Mouse (Mus musculus): ENCODE measurements around the gene Herc3. TPM values are rescaled to one million over a fixed set of nuclear protein-coding genes. Genes with fewer than 3 reads are reported as not detected.

Herc3 gene
- polyA plus RNA-seq, 1 experiment from 2014 or later = 2.6 TPM

DNA sequence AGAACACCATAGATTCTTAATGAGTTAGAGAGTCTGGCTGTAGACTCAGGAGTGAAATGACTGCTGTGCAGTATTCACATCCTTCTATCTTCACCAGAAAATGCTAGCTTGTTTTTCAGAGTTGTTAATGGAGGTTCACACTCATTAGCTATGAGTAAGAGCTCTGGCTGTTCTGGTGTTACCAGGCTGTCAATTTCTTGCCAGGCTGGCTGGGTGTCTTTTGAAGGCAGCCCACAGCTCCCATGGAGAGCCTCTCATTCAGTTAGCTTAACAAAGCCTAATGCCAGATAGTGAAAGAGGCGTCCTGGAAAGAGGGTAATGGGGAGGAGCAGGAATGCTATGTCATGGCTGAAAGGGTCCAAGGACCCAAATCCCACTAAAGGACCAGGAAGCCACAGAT lies 6.7 kb downstream of the Herc3 start:
- WGBS (ENCODE audit: insufficient replicate concordance) = 50% methylated on average over 1 of the region's 1 CpGs
- no peak overlapping the region for H3K27ac ChIP-seq
- no peaks in the 10 kb centered on the region for H3K36me3 ChIP-seq
- ATAC-seq = no peak
- H3K27me3 ChIP-seq (replicated peaks) = no peaks in the 10 kb centered on the region; the same call in 1 of the 2 replicates
- no peaks in the 10 kb centered on the region for H3K9me3 ChIP-seq (replicated peaks)
- H3K4me1 ChIP-seq = 0 out of 2 replicates have a peak, but pooled peaks cover 7% of the 10 kb centered on the region
- no peak overlapping the region for H3K4me2 ChIP-seq
- no peak overlapping the region for H3K4me3 ChIP-seq
- no peak overlapping the region for H3K9ac ChIP-seq

DNA sequence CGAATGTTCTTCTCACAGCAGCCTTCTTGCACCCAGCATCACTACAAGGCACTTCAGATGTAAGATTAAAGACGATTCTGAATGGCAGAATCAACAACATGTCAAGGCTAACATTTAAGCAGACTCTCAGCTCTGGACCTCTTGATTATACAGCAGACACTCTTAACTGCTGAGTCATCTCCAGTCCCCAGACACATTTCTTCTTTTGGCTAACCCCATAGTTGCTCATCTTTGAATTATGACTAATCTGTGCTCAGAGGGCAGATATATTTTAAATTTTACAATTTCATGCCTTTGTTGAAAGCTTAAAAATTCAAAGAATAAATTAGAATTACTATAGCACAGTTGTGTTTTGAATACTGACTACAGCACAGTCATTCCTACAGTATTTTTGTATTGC lies 9.9 kb downstream of the Herc3 start:
- Histone ChIP-seq H3K27me3 (replicated peaks) (no peaks in the 10 kb centered on the region), H3K9me3 (replicated peaks) (no peaks in the 10 kb centered on the region), H3K4me1 (0 out of 2 replicates have a peak, but pooled peaks cover 7% of the 10 kb centered on the region), H3K4me3 (no peak overlapping the region), H3K36me3 (no peaks in the 10 kb centered on the region), H3K27ac (no peak overlapping the region), H3K4me2 (no peak overlapping the region), H3K9ac (no peak overlapping the region)
- ATAC-seq = no peak
- 54% methylated on average over 2 of the region's 2 CpGs for WGBS (ENCODE audit: insufficient replicate concordance)

DNA sequence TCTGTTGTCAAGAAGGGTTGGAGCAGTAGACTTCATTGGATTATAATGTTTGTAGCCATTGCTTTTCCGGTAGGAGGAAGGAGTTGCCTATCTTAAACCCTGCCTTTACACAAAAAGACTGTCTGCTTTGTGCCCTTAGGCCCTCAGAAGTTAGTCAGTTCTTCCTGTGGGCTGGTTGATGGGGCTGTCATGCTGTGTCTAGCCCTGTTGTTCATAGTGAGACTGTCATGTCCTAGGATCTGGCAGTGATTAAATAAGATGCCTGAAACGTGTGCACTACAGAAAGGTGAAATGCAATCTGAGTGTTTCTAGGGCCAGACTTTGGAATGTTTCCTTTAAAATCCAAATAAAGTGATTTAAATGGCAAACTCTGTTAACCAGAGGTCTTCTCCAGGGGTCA lies 10.9 kb downstream of the Herc3 start:
- Histone ChIP-seq H3K27ac (no peak overlapping the region), H3K4me1 (0 out of 2 replicates have a peak, but pooled peaks cover 7% of the 10 kb centered on the region), H3K9me3 (replicated peaks) (no peaks in the 10 kb centered on the region), H3K36me3 (no peaks in the 10 kb centered on the region), H3K4me2 (no peak overlapping the region), H3K4me3 (no peak overlapping the region), H3K9ac (no peak overlapping the region), H3K27me3 (replicated peaks) (no peaks in the 10 kb centered on the region)
- no peak for ATAC-seq
- 40% methylated on average over 2 of the region's 2 CpGs for WGBS (ENCODE audit: insufficient replicate concordance)

DNA sequence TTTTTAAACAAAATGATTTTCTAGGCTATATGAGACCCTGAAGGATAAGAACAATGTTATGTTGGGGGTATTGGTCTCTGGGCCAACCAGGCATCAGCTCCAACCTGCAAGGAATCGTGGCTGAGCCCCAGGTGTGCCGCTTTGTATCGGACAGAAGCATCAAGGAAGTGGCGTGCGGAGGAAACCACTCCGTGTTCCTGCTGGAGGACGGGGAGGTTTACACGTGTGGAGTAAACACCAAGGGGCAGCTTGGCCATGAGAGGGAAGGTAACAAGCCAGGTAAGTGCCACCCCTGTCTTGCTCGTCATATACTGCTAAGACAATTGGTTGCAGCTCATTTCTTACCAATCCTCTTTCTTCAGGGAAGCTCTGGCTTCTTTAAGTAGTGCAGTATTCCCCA lies 12.3 kb downstream of the Herc3 start:
- no peak for ATAC-seq
- Histone ChIP-seq H3K27ac (no peak overlapping the region), H3K9me3 (replicated peaks) (no peaks in the 10 kb centered on the region), H3K4me2 (no peak overlapping the region), H3K9ac (no peak overlapping the region), H3K4me3 (no peak overlapping the region), H3K27me3 (replicated peaks) (no peaks in the 10 kb centered on the region), H3K36me3 (no peaks in the 10 kb centered on the region), H3K4me1 (0 out of 2 replicates have a peak, but pooled peaks cover 7% of the 10 kb centered on the region)
- 74% methylated on average over 9 of the region's 9 CpGs for WGBS (ENCODE audit: insufficient replicate concordance)

DNA sequence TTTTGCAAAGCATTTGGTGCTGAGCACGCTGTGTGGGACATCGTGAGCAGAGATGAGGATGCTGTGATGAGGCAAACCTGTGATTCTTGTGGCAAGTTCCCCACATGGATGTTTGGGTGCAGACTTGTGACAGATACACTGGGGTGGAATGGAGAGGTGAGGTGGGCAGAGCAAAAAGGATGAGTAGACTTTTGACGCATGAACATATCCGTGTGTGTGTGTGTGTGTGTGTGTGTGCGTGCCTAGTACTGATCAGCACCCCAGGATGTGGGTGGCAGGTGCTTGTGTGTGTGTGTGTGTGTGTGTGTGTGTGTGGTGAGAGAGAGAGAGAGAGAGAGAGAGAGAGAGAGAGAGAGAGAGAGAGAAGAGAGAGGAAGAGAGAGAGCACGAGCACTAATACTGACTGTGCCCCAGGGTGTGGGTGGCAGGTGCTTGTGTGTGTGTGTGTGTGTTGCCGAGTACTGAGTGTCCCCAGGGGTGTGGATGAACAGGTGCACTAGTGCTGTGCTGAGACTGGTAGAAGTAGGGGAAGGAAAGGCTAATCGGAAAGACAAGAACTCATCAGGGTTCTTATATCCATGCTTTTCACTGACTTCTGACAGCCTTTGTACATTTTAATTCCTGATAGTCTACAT lies 13.0 kb downstream of the Herc3 start:
- no peak overlapping the region for H3K9ac ChIP-seq
- WGBS (ENCODE audit: insufficient replicate concordance) = 86% methylated on average over 8 of the region's 8 CpGs

DNA sequence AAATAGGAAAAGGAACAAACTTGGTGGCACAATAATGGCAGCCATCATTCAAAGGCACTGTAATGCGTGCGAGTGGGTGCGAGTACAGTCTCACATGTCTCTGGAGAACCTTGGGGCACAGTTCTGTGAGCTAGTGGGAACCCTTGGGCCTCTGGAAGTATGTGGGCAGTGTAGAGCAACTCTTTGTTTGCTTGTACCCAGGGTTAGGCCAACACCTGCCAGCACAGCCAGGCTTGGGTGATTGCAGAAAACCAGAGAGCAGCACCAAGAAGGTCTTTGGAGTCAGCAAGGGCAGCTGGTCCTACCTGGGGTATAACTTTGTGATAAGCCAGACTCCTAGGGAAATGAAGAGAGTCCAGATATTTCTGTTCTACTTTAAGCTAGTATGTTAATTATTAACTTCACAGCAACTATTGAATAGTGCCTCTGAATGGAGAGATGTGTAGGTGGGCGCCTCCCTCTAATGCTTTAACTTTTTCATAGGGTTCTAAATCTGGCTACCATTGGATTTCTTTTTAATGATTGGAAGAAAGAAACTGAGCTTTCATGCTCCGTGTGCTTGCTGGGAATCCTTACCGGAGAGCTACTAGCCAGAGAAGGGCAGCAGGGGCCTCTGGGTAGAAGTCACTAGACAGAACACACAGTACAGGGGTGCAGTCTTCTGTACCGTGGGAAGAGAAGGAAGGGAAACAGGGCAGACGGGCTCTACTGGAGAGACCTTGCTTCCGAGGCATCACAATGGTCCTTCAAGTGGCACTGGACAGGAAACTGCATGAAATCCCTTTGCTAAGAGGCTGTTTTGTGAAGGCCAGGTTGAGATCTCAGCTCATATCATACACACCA lies 15.8 kb downstream of the Herc3 start:
- Histone ChIP-seq H3K9me3 (replicated peaks) (no peaks in the 10 kb centered on the region), H3K4me3 (no peak overlapping the region), H3K9ac (no peak overlapping the region), H3K36me3 (no peaks in the 10 kb centered on the region), H3K4me2 (no peak overlapping the region), H3K27ac (no peak overlapping the region), H3K4me1 (0 out of 2 replicates have a peak, but pooled peaks cover 6% of the 10 kb centered on the region), H3K27me3 (replicated peaks) (no peaks in the 10 kb centered on the region)
- no peak for ATAC-seq
- 71% methylated on average over 9 of the region's 9 CpGs for WGBS (ENCODE audit: insufficient replicate concordance)

More for the DNA sequence above, 13.0 kb downstream of the Herc3 start:
- H3K4me3 ChIP-seq = no peak overlapping the region
- 0 out of 2 replicates have a peak, but pooled peaks cover 7% of the 10 kb centered on the region for H3K4me1 ChIP-seq
- ATAC-seq = no peak
- H3K9me3 ChIP-seq (replicated peaks) = no peaks in the 10 kb centered on the region
- no peaks in the 10 kb centered on the region for H3K27me3 ChIP-seq (replicated peaks)
- H3K27ac ChIP-seq = no peak overlapping the region
- H3K36me3 ChIP-seq = no peaks in the 10 kb centered on the region
- no peak overlapping the region for H3K4me2 ChIP-seq

DNA sequence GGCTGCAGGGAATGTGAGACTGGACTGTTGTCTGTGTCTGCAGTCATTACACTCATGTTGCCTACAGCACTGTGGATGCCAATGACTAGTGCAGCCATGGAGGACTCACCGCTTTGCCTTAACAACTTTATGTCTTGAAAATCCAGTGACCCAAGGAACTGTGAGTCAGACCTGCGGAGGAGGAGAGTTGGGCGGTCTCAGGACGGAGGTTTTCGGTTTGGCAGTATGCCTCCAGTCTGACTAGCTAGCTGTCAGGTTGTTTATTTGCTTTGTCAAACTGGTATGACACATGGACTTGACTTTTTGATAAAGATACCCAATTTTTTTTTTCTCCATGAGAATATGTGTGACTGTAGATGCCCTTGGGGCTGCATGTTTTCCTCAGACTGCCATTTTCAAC lies 16.6 kb downstream of the Herc3 start:
- H3K27ac ChIP-seq = no peak overlapping the region
- no peaks in the 10 kb centered on the region for H3K9me3 ChIP-seq (replicated peaks)
- H3K4me2 ChIP-seq = no peak overlapping the region
- H3K27me3 ChIP-seq (replicated peaks) = no peaks in the 10 kb centered on the region
- H3K9ac ChIP-seq = no peak overlapping the region
- no peaks in the 10 kb centered on the region for H3K36me3 ChIP-seq
- H3K4me1 ChIP-seq = no peaks in the 10 kb centered on the region
- WGBS (ENCODE audit: insufficient replicate concordance) = 77% methylated on average over 5 of the region's 5 CpGs
- ATAC-seq = no peak
- H3K4me3 ChIP-seq = no peak overlapping the region

DNA sequence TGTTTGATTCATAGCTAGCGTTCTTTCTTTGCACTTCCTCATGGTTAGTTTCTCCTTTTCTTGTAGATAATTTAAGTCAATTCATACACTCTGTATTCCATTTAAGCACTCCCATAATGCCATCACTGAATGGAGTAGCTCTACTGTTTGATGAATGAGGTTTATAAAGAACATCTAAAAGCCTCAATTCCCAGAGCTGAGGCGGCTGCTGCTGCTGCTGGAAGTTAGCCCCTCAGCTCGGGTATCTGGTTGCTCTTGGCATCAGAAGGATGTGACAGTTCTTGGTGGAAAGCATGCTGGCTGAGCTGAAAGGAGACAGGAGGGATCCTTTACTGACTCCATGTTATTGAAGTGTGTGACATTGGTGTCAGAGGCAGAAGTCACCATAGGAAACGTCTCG lies 18.1 kb downstream of the Herc3 start:
- Histone ChIP-seq H3K4me3 (no peak overlapping the region), H3K27me3 (replicated peaks) (no peaks in the 10 kb centered on the region), H3K9ac (no peak overlapping the region), H3K4me1 (no peaks in the 10 kb centered on the region), H3K4me2 (no peak overlapping the region), H3K36me3 (no peaks in the 10 kb centered on the region), H3K27ac (no peak overlapping the region), H3K9me3 (replicated peaks) (no peaks in the 10 kb centered on the region)
- 58% methylated on average over 5 of the region's 5 CpGs for WGBS (ENCODE audit: insufficient replicate concordance)
- ATAC-seq = no peak

DNA sequence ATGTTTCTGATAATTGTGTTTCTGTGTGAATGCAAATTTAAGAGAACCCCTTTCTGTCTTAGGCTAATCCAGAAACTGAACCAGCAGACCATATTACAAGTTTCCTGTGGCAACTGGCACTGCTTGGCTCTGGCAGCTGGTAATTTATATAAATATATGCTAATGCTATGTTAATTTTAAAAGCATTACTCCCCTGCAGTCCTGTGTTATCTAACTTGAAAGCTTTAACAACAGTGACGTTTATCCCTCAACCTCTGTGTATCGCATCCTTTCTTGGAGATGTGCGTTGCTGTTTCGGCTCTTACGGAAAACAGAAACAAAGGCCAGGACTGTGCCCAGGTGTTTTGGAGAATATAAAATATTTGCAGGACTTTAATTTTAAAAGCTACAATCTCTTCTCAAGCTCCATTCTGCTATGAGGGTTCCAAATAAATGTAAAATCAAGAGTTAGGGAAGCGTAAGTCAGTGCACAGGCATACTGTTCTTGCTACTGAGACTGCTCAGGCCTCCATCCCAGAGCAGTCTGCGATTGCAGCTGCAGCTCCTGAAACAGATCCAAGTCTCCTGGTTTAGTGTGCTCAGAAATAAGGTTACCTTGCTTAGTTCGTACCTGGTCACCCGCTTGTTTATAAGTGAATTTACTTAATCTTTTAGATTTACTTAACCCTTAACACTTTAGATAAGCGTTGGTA lies 24.6 kb downstream of the Herc3 start:
- Histone ChIP-seq H3K27ac (no peak overlapping the region), H3K9ac (no peak overlapping the region), H3K36me3 (no peaks in the 10 kb centered on the region), H3K4me3 (no peak overlapping the region), H3K4me1 (no peaks in the 10 kb centered on the region), H3K27me3 (replicated peaks) (no peaks in the 10 kb centered on the region), H3K9me3 (replicated peaks) (no peaks in the 10 kb centered on the region), H3K4me2 (no peak overlapping the region)
- no peak for ATAC-seq
- WGBS (ENCODE audit: insufficient replicate concordance) = 77% methylated on average over 10 of the region's 10 CpGs

DNA sequence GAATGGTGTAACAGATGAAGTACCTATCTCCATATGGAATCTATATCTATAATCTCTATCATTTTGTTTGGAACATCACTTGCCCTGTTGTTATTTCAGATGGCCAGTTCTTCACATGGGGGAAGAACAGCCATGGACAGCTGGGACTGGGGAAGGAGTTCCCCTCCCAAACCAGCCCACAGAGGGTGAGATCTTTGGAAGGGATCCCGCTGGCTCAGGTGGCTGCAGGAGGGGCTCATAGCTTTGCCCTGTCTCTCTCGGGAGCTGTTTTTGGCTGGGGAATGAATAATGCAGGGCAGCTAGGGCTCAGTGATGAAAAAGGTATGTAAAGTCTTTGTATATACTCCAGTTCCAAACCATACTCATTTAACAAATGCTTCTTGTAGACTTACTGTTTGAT lies 25.2 kb downstream of the Herc3 start:
- Histone ChIP-seq H3K36me3 (no peaks in the 10 kb centered on the region), H3K4me3 (no peak overlapping the region), H3K4me2 (no peak overlapping the region), H3K27ac (no peak overlapping the region), H3K4me1 (no peaks in the 10 kb centered on the region), H3K27me3 (replicated peaks) (no peaks in the 10 kb centered on the region), H3K9me3 (replicated peaks) (no peaks in the 10 kb centered on the region), H3K9ac (no peak overlapping the region)
- no peak for ATAC-seq
- WGBS (ENCODE audit: insufficient replicate concordance) = 81% methylated on average over 2 of the region's 2 CpGs

DNA sequence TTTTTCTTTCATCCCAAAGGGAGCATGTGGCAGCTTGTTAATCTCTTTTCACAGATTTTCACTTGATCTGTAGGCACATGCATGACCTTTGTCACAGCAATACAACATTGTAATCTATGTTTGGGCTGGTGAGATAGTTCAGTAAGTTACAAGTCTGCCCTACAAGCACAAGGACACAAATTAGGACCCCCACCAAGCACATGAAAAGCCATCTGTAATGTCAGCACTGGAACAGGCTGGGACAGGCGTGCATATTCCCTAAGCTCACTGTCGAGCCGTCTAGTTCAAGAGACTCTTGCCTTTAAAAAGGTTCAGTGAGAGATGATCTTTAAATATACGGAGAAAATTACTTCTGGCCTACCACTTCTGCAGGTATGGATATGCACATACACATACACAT lies 28.3 kb downstream of the Herc3 start:
- no peak for ATAC-seq
- Histone ChIP-seq H3K9me3 (replicated peaks) (no peaks in the 10 kb centered on the region), H3K27me3 (replicated peaks) (no peaks in the 10 kb centered on the region), H3K9ac (no peak overlapping the region), H3K27ac (no peak overlapping the region), H3K36me3 (no peaks in the 10 kb centered on the region), H3K4me1 (no peaks in the 10 kb centered on the region), H3K4me2 (no peak overlapping the region), H3K4me3 (no peak overlapping the region)
- WGBS (ENCODE audit: insufficient replicate concordance) = 83% methylated on average over 4 of the region's 4 CpGs

DNA sequence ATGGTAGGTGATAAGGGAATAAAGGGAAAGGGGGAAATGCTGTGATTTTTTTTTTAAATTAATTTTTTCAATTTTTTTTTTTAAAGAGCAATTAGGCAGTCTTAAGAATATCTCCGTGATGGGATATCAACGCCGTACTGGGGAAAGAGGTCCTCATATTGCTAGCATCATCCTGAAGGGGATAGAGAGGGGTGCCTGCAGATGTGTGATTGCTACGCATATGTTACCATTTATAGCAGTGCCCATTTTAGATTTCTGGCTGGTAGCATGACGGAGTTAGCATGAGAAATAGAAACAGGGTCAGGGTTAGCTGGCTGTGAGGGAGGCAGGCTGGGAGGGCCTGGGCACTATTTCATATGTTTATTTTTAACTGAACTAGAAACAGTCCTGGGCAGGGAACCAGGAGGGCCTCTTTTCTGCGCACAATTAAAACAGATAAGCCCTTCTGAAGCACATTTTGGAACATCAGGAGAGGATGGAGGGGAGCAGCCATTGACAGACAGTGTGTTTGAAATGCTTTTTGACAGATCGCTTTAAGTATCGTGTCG lies 31.3 kb downstream of the Herc3 start:
- no peaks in the 10 kb centered on the region for H3K9me3 ChIP-seq (replicated peaks)
- H3K9ac ChIP-seq = no peak overlapping the region
- no peak overlapping the region for H3K4me3 ChIP-seq
- no peaks in the 10 kb centered on the region for H3K4me1 ChIP-seq
- H3K4me2 ChIP-seq = no peak overlapping the region
- 74% methylated on average over 9 of the region's 9 CpGs for WGBS (ENCODE audit: insufficient replicate concordance)
- H3K27me3 ChIP-seq (replicated peaks) = no peaks in the 10 kb centered on the region
- H3K36me3 ChIP-seq = no peaks in the 10 kb centered on the region
- ATAC-seq = no peak
- no peak overlapping the region for H3K27ac ChIP-seq
